Mouse (Mus musculus) liver, embryonic 14.5 days (tissue): ENCODE results near the gene Scgb1a1. TPM values are rescaled to one million over a fixed set of nuclear protein-coding genes. Genes with fewer than 3 reads are reported as not detected.

Experiments used
- ATAC-seq: fragments of 200-750 bp; cut with Nextera tagmentation; 2 replicates; pipeline ENCODE4 v1.8.0; 2017; ENCODE audit warnings: moderate number of reproducible peaks, mild to moderate bottlenecking, moderate library complexity; ENCODE audit not compliant: insufficient read depth
- DNase-seq, 3 experiments: peaks; one replicate each; pipeline ENCODE4 v3.0.0-alpha.2; 2012 to 2013; ENCODE audit warnings: low read depth in 3 of 3, low spot score in 3 of 3
- H3K27ac ChIP-seq: fragments of 300-500 bp; sonication (generic); 2 replicates; pipeline ENCODE4 v1.5.1; 2014; ENCODE audit warnings: moderate library complexity, mild to moderate bottlenecking, control low read depth, inconsistent platforms
- H3K27me3 ChIP-seq: fragments of 300-500 bp; sonication (generic); 2 replicates; pipeline ENCODE4 v1.6.1; 2014; ENCODE audit warnings: mild to moderate bottlenecking, low read length, moderate library complexity; ENCODE audit not compliant: control insufficient read depth, insufficient read depth
- H3K36me3 ChIP-seq: fragments of 300-500 bp; sonication (generic); replicated peaks from 2 replicates; pipeline ENCODE4 v1.6.1; 2014; ENCODE audit warnings: low read depth; ENCODE audit not compliant: control insufficient read depth, insufficient read depth
- H3K4me1 ChIP-seq, 2 experiments: fragments of 200-500 bp in 1 of 2; fragments of 300-500 bp in 1 of 2; sonication (generic) in 1 of 2; replicated peaks; 2 replicates each; pipeline ENCODE4 v1.6.1; 2012 to 2014; ENCODE audit warnings: antibody characterized with exemption in 1 of 2, inconsistent platforms in 1 of 2, low read length in 1 of 2; ENCODE audit not compliant: control insufficient read depth in 2 of 2, insufficient read depth in 2 of 2
- H3K4me2 ChIP-seq: fragments of 300-500 bp; sonication (generic); 2 replicates; pipeline ENCODE4 v1.6.1; 2014; ENCODE audit warnings: low read depth, mild to moderate bottlenecking, control low read depth, moderate library complexity
- H3K4me3 ChIP-seq, 2 experiments: fragments of 200-500 bp in 1 of 2; fragments of 300-500 bp in 1 of 2; sonication (generic) in 1 of 2; 2 replicates each; pipeline ENCODE4 v1.5.1; 2012 to 2014; ENCODE audit warnings: low read depth in 2 of 2, low read length in 2 of 2, mild to moderate bottlenecking in 2 of 2, control low read depth in 1 of 2, inconsistent platforms in 1 of 2, moderate library complexity in 1 of 2; ENCODE audit not compliant: insufficient read depth in 1 of 2
- H3K9ac ChIP-seq: fragments of 300-500 bp; sonication (generic); replicated peaks from 2 replicates; pipeline ENCODE4 v1.6.1; 2014; ENCODE audit warnings: mild to moderate bottlenecking, control low read depth, moderate library complexity
- H3K9me3 ChIP-seq: fragments of 300-500 bp; sonication (generic); 2 replicates; pipeline ENCODE4 v1.6.1; 2016; ENCODE audit warnings: low read length, mixed read lengths; ENCODE audit not compliant: control insufficient read depth
- CTCF ChIP-seq: IDR thresholded peaks from 2 replicates; pipeline ENCODE4 v1.5.1; 2016; ENCODE audit warnings: antibody characterized with exemption, low read depth, control low read depth
- EP300 ChIP-seq: IDR thresholded peaks from 2 replicates; pipeline ENCODE4 v1.6.1; 2016; ENCODE audit warnings: antibody characterized with exemption, low read depth
- WGBS: fragments of 180-500 bp; shearing (Covaris S2); extraction: QIAGEN DNeasy Blood & Tissue Kit; methylation state at CpG from one replicate; pipeline ENCODE4 v1.1.7; 2014; ENCODE audit not compliant: insufficient replicate concordance; 5-methylcytosine and 5-hydroxymethylcytosine counted together
- polyA plus RNA-seq, 2 experiments: library from polyadenylated mRNA; depleted of rRNA in 1 of 2; stranded (reverse) in 1 of 2; unstranded in 1 of 2; fragments of >200 nt; fragmentation: Nextera tagmentation in 1 of 2; extraction: Ambion mirVana in 1 of 2; gene quantifications; 2 replicates each; pipeline versions ENCODE4 v1.2.1 to v1.2.3; 2012 to 2014

Scgb1a1 gene
- not detected in 2 replicates for polyA plus RNA-seq (2012; rRNA removed)
- polyA plus RNA-seq (2014; fragmentation: Nextera tagmentation; extraction: Ambion mirVana): not detected in 2 replicates

DNA sequence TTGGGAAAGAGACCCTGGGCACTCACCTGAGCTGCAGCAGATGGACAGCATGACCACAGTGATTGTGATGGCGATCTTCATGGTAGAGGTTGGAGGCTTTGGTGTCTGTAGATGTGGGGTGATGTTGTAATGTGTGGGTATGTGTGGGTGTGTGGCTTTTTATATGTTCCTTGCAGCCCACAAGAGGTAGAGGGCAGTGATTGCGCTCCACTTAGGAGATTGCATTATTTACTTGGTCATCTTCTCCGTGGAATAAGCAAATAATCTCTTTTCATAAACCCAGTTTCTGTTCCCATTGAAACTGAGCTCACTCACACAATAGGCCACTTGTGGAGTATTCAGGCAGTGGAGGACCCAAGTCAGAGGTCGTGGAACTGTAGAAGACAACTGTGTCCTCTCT, at the start of gene Scgb1a1:
TSS of gene Scgb1a1 (minus strand) at position 138 of the 400 bp plus-strand sequence.
- no peak for ATAC-seq
- H3K9me3 ChIP-seq: no peaks in the 10 kb centered on the region
- no peak for DNase-seq
- H3K4me1 ChIP-seq: no peaks in the 10 kb centered on the region
- no peaks in the 10 kb centered on the region for H3K27me3 ChIP-seq
- no peak within 1 kb of the TSS for H3K4me3 ChIP-seq
- H3K36me3 ChIP-seq: no peaks in the 10 kb centered on the region
- 66% methylated on average over 4 of the region's 4 CpGs for WGBS
- no peak within 1 kb of the TSS for H3K27ac ChIP-seq
- TF ChIP-seq EP300: no peak
- TF ChIP-seq CTCF: no peak
- no peak within 1 kb of the TSS for H3K4me2 ChIP-seq
- H3K9ac ChIP-seq: no peak within 1 kb of the TSS

GRCm38 (mm10) chr19:9137159-9137558, 49.4 kb upstream of the Scgb1a1 start:
- no peak for ATAC-seq

DNA sequence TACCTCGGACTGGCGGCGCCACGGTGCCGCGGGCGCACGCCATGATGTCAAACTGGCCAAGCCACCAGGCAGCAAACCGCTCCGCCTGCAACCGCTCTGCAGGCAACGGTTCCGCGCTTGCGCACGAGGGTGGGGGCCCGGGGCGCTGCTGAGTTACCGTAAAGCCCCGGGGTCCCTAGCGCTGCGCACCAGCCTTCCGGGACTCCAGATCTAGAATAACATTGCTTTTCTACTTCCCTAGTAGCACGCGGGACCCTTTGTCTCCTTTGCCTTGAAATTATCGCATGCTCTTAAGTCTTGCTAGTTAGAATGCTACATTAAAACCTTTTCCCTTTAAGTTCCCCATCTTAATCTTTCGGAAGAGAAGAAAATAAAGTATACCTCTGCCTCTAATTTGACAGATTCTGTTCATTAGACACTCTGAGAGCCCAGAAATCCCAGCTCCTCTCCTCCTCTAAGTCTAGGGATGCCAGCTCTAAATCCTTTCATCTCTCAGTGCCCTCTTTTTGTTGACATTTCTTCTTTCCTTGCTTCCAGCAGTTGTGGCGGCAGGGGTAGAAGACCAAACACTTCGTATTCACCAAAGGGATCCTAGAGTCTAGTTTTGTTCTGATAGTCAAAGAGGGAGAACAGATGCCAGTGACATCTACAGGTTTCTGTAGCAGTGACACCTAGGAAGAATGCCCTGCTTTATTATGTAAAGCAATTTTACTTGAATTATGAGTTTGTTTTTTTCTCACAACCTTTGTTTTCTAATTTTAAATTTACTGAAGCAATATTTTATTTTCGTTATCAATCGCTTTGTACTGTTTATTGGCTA, 48.0 kb upstream of the Scgb1a1 start, which contains the start of gene Asrgl1:
TSS of gene Asrgl1 (minus strand) at position 125 of the 820 bp plus-strand sequence.
- H3K27me3 ChIP-seq: no peaks in the 10 kb centered on the region
- peak within 1 kb of the TSS; percentile 75 to 91 for H3K4me3 ChIP-seq
- no peak for TF ChIP-seq EP300
- no peak for TF ChIP-seq CTCF
- peak within 1 kb of the TSS; percentile 87 for H3K4me2 ChIP-seq
- H3K9ac ChIP-seq: peak within 1 kb of the TSS; percentile 66
- peaks cover 0 to 6% of the 10 kb centered on the region in 2 experiments; a peak in 2 of 4 replicates for H3K4me1 ChIP-seq
- DNase-seq (peak; percentile 60 to 71 (median 68)), ATAC-seq (peak; percentile 91)
- H3K36me3 ChIP-seq: no peaks in the 10 kb centered on the region; the same call in 1 of the 2 replicates
- 11% methylated on average over 31 of the region's 31 CpGs for WGBS
- no peak within 1 kb of the TSS for H3K27ac ChIP-seq
- H3K9me3 ChIP-seq: no peaks in the 10 kb centered on the region

More at GRCm38 (mm10) chr19:9137159-9137558, 49.4 kb upstream of the Scgb1a1 start:
- 74% methylated on average over 1 of the region's 1 CpGs for WGBS
- no peak for DNase-seq
- Histone ChIP-seq H3K4me2 (no peak overlapping the region), H3K9me3 (no peaks in the 10 kb centered on the region), H3K27ac (no peak overlapping the region), H3K9ac (no peak overlapping the region), H3K27me3 (no peaks in the 10 kb centered on the region), H3K36me3 (no peaks in the 10 kb centered on the region), H3K4me3 (no peak overlapping the region), H3K4me1 (peaks cover 0 to 6% of the 10 kb centered on the region in 2 experiments; a peak in 2 of 4 replicates)
- TF ChIP-seq CTCF: no peak

- peak in 1 of 3 experiments; percentile 20 for DNase-seq
- under 1% methylated on average over 37 of the region's 37 CpGs for WGBS
- ATAC-seq: peak; percentile 69
- H3K27ac ChIP-seq: no peak overlapping the region
- H3K9me3 ChIP-seq: no peaks in the 10 kb centered on the region
- H3K27me3 ChIP-seq: no peaks in the 10 kb centered on the region
- H3K36me3 ChIP-seq: no peaks in the 10 kb centered on the region; the same call in 1 of the 2 replicates
- H3K4me2 ChIP-seq: peak overlapping the region; percentile 87
- peaks cover 0 to 6% of the 10 kb centered on the region in 2 experiments; a peak in 2 of 4 replicates for H3K4me1 ChIP-seq
- H3K9ac ChIP-seq: peak overlapping the region; percentile 66
- H3K4me3 ChIP-seq: peak overlapping the region; percentile 75 to 91
- TF ChIP-seq EP300 (no peak), CTCF (no peak)
These were observed 47.2 kb upstream of the Scgb1a1 start for GRCm38 (mm10) chr19:9134746-9135511.

GRCm38 (mm10) chr19:9129996-9130395, 42.2 kb upstream of the Scgb1a1 start:
- H3K4me3 ChIP-seq: no peak overlapping the region
- no peaks in the 10 kb centered on the region for H3K9me3 ChIP-seq
- no peak for TF ChIP-seq CTCF
- no peaks in the 10 kb centered on the region; the same call in 1 of the 2 replicates for H3K36me3 ChIP-seq
- H3K4me1 ChIP-seq: peaks cover 0 to 4% of the 10 kb centered on the region in 2 experiments; a peak in 2 of 4 replicates
- no peaks in the 10 kb centered on the region for H3K27me3 ChIP-seq
- DNase-seq (no peak), ATAC-seq (no peak)
- 81% methylated on average over 1 of the region's 1 CpGs for WGBS
- no peak overlapping the region for H3K9ac ChIP-seq
- no peak overlapping the region for H3K27ac ChIP-seq
- no peak overlapping the region for H3K4me2 ChIP-seq
